Comparison of ENCODE assay signal across 17 mouse cellular contexts in genomic region chr14:83021886-83022285, GRCm38 (mm10).
"Had no signal": no experiment of that assay in that cellular context is flagged by ENCODE, and none has a peak within 500 bp of the region (broad histone marks: within the 10 kb centered on the region; RNA-seq: fewer than 3 reads in every experiment).

No protein-coding gene starts in this region.

- H3K27me3 ChIP-seq: midbrain, embryonic 12.5 days; neural tube, embryonic 13.5 days; neural tube, embryonic 15.5 days had no signal

- H3K4me3 ChIP-seq: midbrain, embryonic 10.5 days; midbrain, embryonic 12.5 days; myocyte; neural tube, embryonic 13.5 days; neural tube, embryonic 15.5 days had no signal

- H3K36me3 ChIP-seq: midbrain, embryonic 10.5 days; midbrain, embryonic 12.5 days; neural tube, embryonic 13.5 days; neural tube, embryonic 15.5 days had no signal

- H3K27ac ChIP-seq: midbrain, embryonic 10.5 days; midbrain, embryonic 12.5 days; neural tube, embryonic 13.5 days; neural tube, embryonic 15.5 days had no signal

- ATAC-seq: midbrain, embryonic 16.5 days had no signal

- H3K9ac ChIP-seq: lung, embryonic 14.5 days; midbrain, embryonic 12.5 days; neural tube, embryonic 13.5 days; neural tube, embryonic 15.5 days had no signal

- H3K9me3 ChIP-seq: midbrain, embryonic 10.5 days; midbrain, embryonic 12.5 days; neural tube, embryonic 13.5 days; neural tube, embryonic 15.5 days had no signal

- H3K4me2 ChIP-seq: lung, embryonic 14.5 days; midbrain, embryonic 12.5 days; neural tube, embryonic 13.5 days; neural tube, embryonic 15.5 days had no signal

- H3K4me1 ChIP-seq: midbrain, embryonic 10.5 days; midbrain, embryonic 12.5 days; neural tube, embryonic 13.5 days; neural tube, embryonic 15.5 days had no signal

- DNase-seq: lung, adult 18-20 months; lung, embryonic 14.5 days; lung, postnatal 10 days; lung, postnatal 4 days; midbrain, embryonic 14.5 days; right cerebral cortex, postnatal 25 days; right cerebral cortex, postnatal 4 days; spleen, adult 18-20 months; thymus, adult 18-20 months; thymus, postnatal 14 days; thymus, postnatal 36 days had no signal
